Mouse (Mus musculus) embryonic facial prominence, embryonic 11.5 days (tissue): ENCODE measurements around the gene Fbln7. TPM values are rescaled to one million over a fixed set of nuclear protein-coding genes. Genes with fewer than 3 reads are reported as not detected.

Experiments
- ATAC-seq: fragments of 200-750 bp; cut with Nextera tagmentation; replicated peaks from 2 replicates; pipeline ENCODE4 v1.8.0; 2017; ENCODE audit warnings: low read depth; ENCODE audit not compliant: insufficient number of reproducible peaks, low FRiP score, low TSS enrichment
- DNase-seq: peaks from one replicate; pipeline ENCODE4 v3.0.0-alpha.2; 2015; ENCODE audit warnings: low spot score
- H3K27ac ChIP-seq: fragments of 300-500 bp; sonication (generic); replicated peaks from 2 replicates; pipeline ENCODE4 v1.5.1; 2014; ENCODE audit warnings: mild to moderate bottlenecking, low read depth, low read length, control low read depth
- H3K27me3 ChIP-seq: fragments of 300-500 bp; sonication (generic); 2 replicates; pipeline ENCODE4 v1.6.1; 2014; ENCODE audit warnings: mild to moderate bottlenecking, low read length, moderate library complexity, mixed read lengths; ENCODE audit not compliant: control insufficient read depth, insufficient read depth
- H3K36me3 ChIP-seq: fragments of 300-500 bp; sonication (generic); replicated peaks from 2 replicates; pipeline ENCODE4 v1.6.1; 2014; ENCODE audit warnings: low read depth, mild to moderate bottlenecking, low read length, moderate library complexity, mixed read lengths; ENCODE audit not compliant: control insufficient read depth, insufficient read depth
- H3K4me1 ChIP-seq: fragments of 300-500 bp; sonication (generic); 2 replicates; pipeline ENCODE4 v1.6.1; 2014; ENCODE audit warnings: low read length, mixed read lengths; ENCODE audit not compliant: control insufficient read depth, insufficient read depth
- H3K4me2 ChIP-seq: fragments of 300-500 bp; sonication (generic); 2 replicates; pipeline ENCODE4 v1.6.1; 2014; ENCODE audit warnings: low read depth, mild to moderate bottlenecking, control low read depth, low read length, moderate library complexity
- H3K4me3 ChIP-seq: fragments of 300-500 bp; sonication (generic); 2 replicates; pipeline ENCODE4 v1.5.1; 2014; ENCODE audit warnings: low read depth, low read length, control low read depth
- H3K9ac ChIP-seq: fragments of 300-500 bp; sonication (generic); replicated peaks from 2 replicates; pipeline ENCODE4 v1.6.1; 2014; ENCODE audit warnings: mild to moderate bottlenecking, control low read depth, low read length
- H3K9me3 ChIP-seq: fragments of 300-500 bp; sonication (generic); replicated peaks from 2 replicates; pipeline ENCODE4 v1.6.1; 2016; ENCODE audit warnings: mild to moderate bottlenecking, low read length, inconsistent platforms, mixed read lengths; ENCODE audit not compliant: control insufficient read depth
- WGBS: fragments of 180-500 bp; shearing (Covaris S2); extraction: QIAGEN DNeasy Blood & Tissue Kit; methylation state at CpG from one replicate; pipeline ENCODE4 v1.1.7; 2014; 5-methylcytosine and 5-hydroxymethylcytosine counted together
- polyA plus RNA-seq: library from polyadenylated mRNA; unstranded; fragments of >200 nt; fragmentation: Nextera tagmentation; extraction: Ambion mirVana; gene quantifications from 2 replicates; pipeline ENCODE4 v1.2.1, GENCODE M21; 2014

Fbln7 gene
- polyA plus RNA-seq, 1 experiment from 2014 or later = 1.6 TPM

DNA sequence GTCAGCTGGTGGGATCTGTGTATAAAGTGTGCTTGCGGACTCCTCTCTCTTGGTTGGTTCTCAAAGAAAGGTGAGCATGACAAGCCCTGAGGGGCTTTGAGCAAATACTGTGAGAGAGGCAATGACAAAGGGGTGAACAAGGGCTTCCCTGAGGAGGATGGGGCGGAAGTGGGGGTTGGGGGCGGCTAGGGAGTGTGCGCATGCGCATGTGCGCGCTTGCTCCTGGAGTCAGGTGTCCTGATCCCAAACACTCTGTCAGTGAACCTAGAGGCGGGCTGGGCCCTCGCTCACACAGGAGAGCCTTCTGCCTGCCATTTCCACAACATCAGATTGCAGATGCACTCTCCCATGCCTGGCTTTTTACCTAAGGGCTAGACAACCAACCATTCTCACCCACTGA is 9.5 kb downstream of the Fbln7 start:
- Histone ChIP-seq H3K36me3 (no peaks in the 10 kb centered on the region), H3K4me3 (no peak overlapping the region), H3K4me2 (no peak overlapping the region), H3K9ac (no peak overlapping the region), H3K9me3 (no peaks in the 10 kb centered on the region), H3K27me3 (no peaks in the 10 kb centered on the region), H3K27ac (no peak overlapping the region), H3K4me1 (no peaks in the 10 kb centered on the region)
- ATAC-seq (no peak), DNase-seq (no peak)
- 84% methylated on average over 9 of the region's 9 CpGs for WGBS

DNA sequence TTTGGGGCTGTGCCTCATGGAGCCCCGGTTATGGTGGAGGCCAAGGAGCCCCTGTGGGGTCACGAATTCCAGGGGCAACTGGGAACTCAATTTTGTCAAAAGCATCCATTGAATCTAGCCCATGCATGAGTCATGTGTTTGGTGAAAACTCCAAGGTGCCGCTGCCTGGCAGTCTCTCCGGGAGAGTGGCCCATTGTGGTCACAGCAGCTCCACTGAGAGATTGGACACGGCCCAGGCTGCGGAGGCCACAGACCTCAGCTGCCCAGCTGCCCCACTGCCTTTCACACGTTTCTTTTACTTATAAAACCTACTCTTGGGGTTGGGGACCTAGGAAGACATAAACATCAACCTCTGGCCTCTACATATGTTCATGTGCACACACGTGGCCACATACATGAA is 12.7 kb downstream of the Fbln7 start:
- 81% methylated on average over 8 of the region's 8 CpGs for WGBS
- Histone ChIP-seq H3K27me3 (no peaks in the 10 kb centered on the region), H3K36me3 (no peaks in the 10 kb centered on the region), H3K4me2 (no peak overlapping the region), H3K9ac (no peak overlapping the region), H3K4me1 (no peaks in the 10 kb centered on the region), H3K27ac (no peak overlapping the region), H3K4me3 (no peak overlapping the region), H3K9me3 (no peaks in the 10 kb centered on the region)
- DNase-seq (no peak), ATAC-seq (no peak)

DNA sequence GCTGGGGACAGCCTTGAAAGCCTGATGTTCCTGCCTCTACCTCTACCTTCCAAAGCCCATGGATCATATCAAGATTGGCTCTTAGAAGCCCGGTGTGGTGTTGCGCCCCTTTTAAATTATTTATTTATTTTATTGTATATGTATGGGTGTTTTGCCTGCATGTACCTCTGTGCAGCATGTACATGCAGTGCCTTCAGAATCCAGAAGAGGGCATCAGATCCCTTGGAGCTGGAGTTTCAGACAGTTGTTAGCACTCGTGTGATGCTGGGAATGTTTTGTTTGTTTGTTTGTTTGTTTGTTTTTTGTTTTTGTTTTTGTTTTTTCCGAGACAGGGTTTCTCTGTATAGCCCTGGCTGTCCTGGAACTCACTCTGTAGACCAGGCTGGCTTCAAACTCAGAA is 18.5 kb downstream of the Fbln7 start:
- Histone ChIP-seq H3K27me3 (no peaks in the 10 kb centered on the region), H3K9me3 (no peaks in the 10 kb centered on the region), H3K9ac (no peak overlapping the region), H3K4me2 (no peak overlapping the region), H3K4me1 (no peaks in the 10 kb centered on the region), H3K27ac (no peak overlapping the region), H3K4me3 (no peak overlapping the region), H3K36me3 (no peaks in the 10 kb centered on the region)
- DNase-seq (no peak), ATAC-seq (no peak)
- WGBS = 65% methylated on average over 4 of the region's 4 CpGs

DNA sequence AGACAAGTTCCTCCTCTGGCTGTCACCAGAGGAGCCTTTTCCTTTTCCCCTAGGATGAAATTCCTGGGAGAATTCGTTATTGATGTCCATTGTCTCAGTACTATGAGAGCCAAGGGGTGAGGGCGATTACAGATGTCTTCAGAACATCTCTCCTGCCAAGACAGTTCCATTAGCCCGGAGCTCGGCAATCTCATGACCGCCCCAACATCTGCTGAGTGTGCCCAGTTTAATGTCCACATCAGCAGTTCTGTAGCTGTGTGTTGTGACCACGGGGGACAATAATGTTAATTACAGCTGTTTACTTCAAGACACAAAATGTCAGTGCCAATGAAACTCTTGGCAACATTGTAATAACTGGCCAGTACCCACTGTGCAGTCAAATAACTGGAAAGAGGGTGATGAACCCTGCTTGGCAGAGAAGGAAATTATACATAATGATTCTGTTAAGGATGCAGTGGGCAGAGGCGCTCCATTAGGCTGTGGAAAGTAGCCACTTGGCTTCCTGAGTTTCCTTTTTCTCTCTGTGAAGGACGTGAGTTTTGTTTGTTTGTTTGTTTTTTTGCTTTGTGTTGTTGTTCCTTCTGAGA is 22.5 kb downstream of the Fbln7 start:
- Histone ChIP-seq H3K36me3 (no peaks in the 10 kb centered on the region), H3K9ac (no peak overlapping the region), H3K4me3 (no peak overlapping the region), H3K9me3 (no peaks in the 10 kb centered on the region), H3K27me3 (no peaks in the 10 kb centered on the region), H3K4me1 (no peaks in the 10 kb centered on the region), H3K4me2 (no peak overlapping the region), H3K27ac (no peak overlapping the region)
- DNase-seq = no peak
- ATAC-seq = no peak
- WGBS = 83% methylated on average over 8 of the region's 8 CpGs

DNA sequence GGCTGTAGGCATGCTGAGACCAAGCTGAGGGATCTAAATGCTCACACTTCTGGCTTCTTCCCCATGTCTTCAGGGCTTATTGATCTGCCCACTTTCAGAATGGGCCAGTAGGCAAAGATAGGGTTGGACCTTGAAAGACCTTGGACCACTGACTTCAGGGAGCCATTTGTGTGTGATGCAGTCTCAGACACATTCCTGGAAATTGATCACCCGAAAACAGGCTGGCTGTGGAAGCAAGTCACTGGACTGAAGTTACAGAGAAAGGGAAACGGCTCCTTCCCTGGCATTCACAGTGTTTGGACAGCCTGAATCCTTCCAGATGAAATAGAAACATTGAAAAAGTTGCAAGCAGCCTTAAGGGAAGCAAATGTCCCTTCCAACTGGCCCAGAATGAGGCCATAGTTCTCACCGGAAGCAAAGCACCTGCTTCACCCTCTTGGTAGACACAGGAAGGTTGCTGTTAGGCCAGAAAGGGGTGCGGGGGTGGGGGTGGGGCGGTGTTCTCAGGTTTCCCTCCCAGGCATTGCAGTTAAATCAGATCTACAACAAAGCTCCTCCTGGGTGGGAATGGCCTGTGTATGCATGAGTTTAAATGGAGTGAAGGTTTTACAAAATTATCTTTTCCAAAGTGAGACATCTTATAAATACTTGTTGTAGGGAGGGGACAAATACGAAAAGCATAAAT is 25.2 kb downstream of the Fbln7 start:
- WGBS = 50% methylated on average over 6 of the region's 6 CpGs
- no peak for ATAC-seq
- H3K27ac ChIP-seq = no peak overlapping the region

DNA sequence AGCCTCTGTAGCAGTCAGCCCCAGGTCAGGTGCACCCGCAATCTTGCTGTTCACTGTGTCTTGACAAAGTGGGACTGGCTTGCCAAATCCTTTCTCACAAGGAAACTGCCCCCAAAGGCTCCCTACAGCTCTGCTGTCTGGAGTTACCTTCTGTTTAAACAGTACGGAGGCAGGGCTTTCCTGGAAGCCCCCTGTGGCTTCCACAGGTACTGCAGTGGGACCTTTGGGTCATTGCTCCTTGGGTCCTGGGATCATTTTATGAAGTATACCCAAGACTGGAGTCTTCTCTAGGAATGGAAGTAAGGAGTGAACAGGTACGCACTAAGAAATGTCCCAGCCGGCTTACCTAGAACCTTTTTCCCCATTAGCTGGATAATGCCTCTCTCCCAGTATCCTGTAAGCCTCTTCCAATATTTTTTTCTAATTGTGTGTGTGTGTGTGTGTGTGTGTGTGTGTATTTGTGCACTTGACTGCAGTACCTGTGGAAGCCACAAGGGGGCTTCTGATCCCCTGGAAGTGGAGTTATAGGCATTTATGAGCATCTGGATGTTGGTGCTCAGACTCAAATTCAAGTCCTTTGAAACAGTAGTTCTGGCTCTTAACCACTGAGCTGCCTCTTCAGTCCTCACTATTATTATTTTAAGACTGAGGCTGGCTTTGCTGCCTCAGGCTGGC is 28.0 kb downstream of the Fbln7 start:
- Histone ChIP-seq H3K4me3 (no peak overlapping the region), H3K9ac (no peak overlapping the region), H3K27ac (no peak overlapping the region), H3K36me3 (no peaks in the 10 kb centered on the region), H3K9me3 (no peaks in the 10 kb centered on the region), H3K27me3 (no peaks in the 10 kb centered on the region), H3K4me2 (no peak overlapping the region), H3K4me1 (no peaks in the 10 kb centered on the region; the same call in 1 of the 2 replicates)
- ATAC-seq (no peak), DNase-seq (no peak)
- 84% methylated on average over 4 of the region's 4 CpGs for WGBS

More for the DNA sequence above, 25.2 kb downstream of the Fbln7 start:
- H3K4me1 ChIP-seq = no peaks in the 10 kb centered on the region; the same call in 1 of the 2 replicates
- no peaks in the 10 kb centered on the region for H3K36me3 ChIP-seq
- no peak overlapping the region for H3K4me3 ChIP-seq
- no peak overlapping the region for H3K9ac ChIP-seq
- no peaks in the 10 kb centered on the region for H3K9me3 ChIP-seq
- no peak overlapping the region for H3K4me2 ChIP-seq
- DNase-seq = no peak
- H3K27me3 ChIP-seq = no peaks in the 10 kb centered on the region

DNA sequence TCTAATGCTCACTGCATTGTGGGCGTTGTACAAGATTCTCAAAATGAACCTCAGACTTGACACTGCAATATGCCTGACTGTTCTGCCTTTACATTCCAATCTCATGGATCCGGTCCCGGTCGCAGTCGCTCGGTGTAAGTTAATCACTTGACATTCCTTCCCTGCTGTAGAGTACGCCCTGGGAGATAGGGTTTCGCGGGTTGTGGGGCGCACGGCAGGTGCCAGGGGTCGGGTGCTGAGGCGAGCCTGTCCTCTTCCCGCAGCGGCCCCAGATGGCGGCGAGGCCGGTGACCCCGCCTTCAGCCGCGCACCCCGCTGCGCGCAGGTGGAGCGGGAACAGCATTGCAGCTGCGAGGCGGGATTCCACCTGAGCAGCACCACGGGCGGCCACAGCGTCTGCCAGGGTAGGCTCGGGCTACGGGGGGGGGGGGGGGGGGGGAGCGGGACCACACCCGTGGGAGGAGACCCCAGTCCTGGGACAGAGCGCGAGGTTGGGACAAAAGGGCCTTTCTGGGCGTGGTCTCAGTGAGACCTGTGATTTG is 29.5 kb downstream of the Fbln7 start:
- peak overlapping the region; percentile 65 for H3K4me2 ChIP-seq
- DNase-seq = peak; percentile 26
- H3K9me3 ChIP-seq = no peaks in the 10 kb centered on the region
- H3K27ac ChIP-seq = no peak overlapping the region
- 0 out of 2 replicates have a peak overlapping the region, but pooled peaks have one; percentile 17 for H3K4me3 ChIP-seq
- 0 out of 2 replicates have a peak overlapping the region, but pooled peaks have one; percentile 18 for H3K9ac ChIP-seq
- H3K4me1 ChIP-seq = no peaks in the 10 kb centered on the region; the same call in 1 of the 2 replicates
- WGBS = 4% methylated on average over 33 of the region's 37 CpGs
- no peaks in the 10 kb centered on the region for H3K36me3 ChIP-seq
- ATAC-seq = peak; percentile 54; the same call in 1 of the 2 replicates
- H3K27me3 ChIP-seq = no peaks in the 10 kb centered on the region

DNA sequence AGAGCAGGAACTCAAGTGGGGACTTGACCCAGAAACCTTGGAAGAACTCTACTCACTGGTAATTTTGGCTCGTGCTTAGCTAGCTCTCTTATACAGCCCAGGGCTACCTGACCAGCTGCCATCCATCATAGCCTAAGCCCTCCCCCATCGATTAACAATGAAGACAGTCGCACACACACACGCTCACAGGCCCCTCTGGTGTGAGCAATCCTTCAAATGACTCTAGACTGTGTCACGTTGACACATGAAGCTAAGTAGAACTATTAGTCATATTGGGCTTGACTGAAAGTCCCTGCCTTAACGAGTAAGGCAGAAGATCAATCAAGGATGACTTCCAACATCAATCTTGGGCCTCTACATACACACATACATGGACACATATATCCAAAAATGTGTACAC is 40.1 kb downstream of the Fbln7 start:
- H3K9me3 ChIP-seq = no peaks in the 10 kb centered on the region
- H3K4me3 ChIP-seq = no peak overlapping the region
- H3K27me3 ChIP-seq = no peaks in the 10 kb centered on the region
- no peaks in the 10 kb centered on the region for H3K4me1 ChIP-seq
- no peak overlapping the region for H3K9ac ChIP-seq
- H3K4me2 ChIP-seq = no peak overlapping the region
- 84% methylated on average over 6 of the region's 6 CpGs for WGBS
- H3K27ac ChIP-seq = no peak overlapping the region
- ATAC-seq = no peak
- no peaks in the 10 kb centered on the region for H3K36me3 ChIP-seq
- DNase-seq = no peak
